Mouse (Mus musculus): ENCODE data around the gene D17Wsu92e. TPM values are rescaled to one million over a fixed set of nuclear protein-coding genes. Genes with fewer than 3 reads are reported as not detected.

The D17Wsu92e gene
- polyA plus RNA-seq, 1 experiment from 2014 or later: 10.9 TPM

GRCm38 (mm10) chr17:27810569-27811331, 9.7 kb downstream of the D17Wsu92e start:
- WGBS: 90% methylated on average over 16 of the region's 16 CpGs
- Histone ChIP-seq H3K27me3 (ENCODE audit: control insufficient read depth, insufficient read depth, low read length) (no peaks in the 10 kb centered on the region), H3K9ac (ENCODE audit: low read length) (no peak overlapping the region), H3K4me2 (no peak overlapping the region), H3K27ac (ENCODE audit: low read depth, low read length) (no peak overlapping the region), H3K4me1 (ENCODE audit: control insufficient read depth, insufficient read depth, low read length) (no peaks in the 10 kb centered on the region), H3K9me3 (ENCODE audit: control insufficient read depth, low read length) (no peaks in the 10 kb centered on the region), H3K36me3 (ENCODE audit: control insufficient read depth, insufficient read depth, low read length) (no peaks in the 10 kb centered on the region), H3K4me3 (ENCODE audit: low read depth, low read length) (no peak overlapping the region)
- peak; percentile 41 for DNase-seq (ENCODE audit: low spot score, missing footprints)
- ATAC-seq (ENCODE audit: low FRiP score): no peak

DNA sequence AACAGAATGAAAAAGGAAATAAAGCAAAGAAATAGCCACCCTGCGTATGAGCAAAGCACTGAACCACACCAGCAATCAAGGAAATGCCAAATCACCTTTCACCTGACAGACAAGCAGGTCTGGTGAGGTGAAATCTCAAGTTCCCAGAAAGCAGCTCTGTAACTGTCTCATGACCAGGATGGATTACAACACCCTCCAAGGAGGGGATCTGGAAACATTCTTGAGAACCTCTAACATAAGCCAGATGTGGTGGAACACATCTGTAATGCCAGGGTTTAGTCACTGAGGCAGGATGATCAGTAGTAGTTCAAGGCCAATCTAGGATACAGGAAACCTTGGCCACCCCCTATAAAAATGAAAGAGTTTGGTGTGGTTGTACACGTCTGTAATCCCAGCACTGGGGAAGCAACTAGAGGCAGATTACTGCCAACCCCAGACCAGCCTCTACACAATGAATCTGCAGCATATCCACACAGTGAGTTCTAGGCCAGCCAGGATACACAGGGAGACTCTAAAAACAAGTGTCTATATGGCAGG, 12.8 kb downstream of the D17Wsu92e start:
- DNase-seq (ENCODE audit: low spot score, missing footprints) (no peak), ATAC-seq (ENCODE audit: low FRiP score) (no peak)
- Histone ChIP-seq H3K4me3 (ENCODE audit: low read depth, low read length) (no peak overlapping the region), H3K27me3 (ENCODE audit: control insufficient read depth, insufficient read depth, low read length) (no peaks in the 10 kb centered on the region), H3K9ac (ENCODE audit: low read length) (no peak overlapping the region), H3K36me3 (ENCODE audit: control insufficient read depth, insufficient read depth, low read length) (no peaks in the 10 kb centered on the region), H3K9me3 (ENCODE audit: control insufficient read depth, low read length) (no peaks in the 10 kb centered on the region), H3K4me2 (no peak overlapping the region), H3K27ac (ENCODE audit: low read depth, low read length) (no peak overlapping the region), H3K4me1 (ENCODE audit: control insufficient read depth, insufficient read depth, low read length) (no peaks in the 10 kb centered on the region)
- WGBS: 81% methylated on average over 2 of the region's 2 CpGs

GRCm38 (mm10) chr17:27804803-27805770, 15.4 kb downstream of the D17Wsu92e start:
- Histone ChIP-seq H3K4me1 (ENCODE audit: control insufficient read depth, insufficient read depth, low read length) (no peaks in the 10 kb centered on the region), H3K4me3 (ENCODE audit: low read depth, low read length) (no peak overlapping the region), H3K27ac (ENCODE audit: low read depth, low read length) (no peak overlapping the region), H3K27me3 (ENCODE audit: control insufficient read depth, insufficient read depth, low read length) (no peaks in the 10 kb centered on the region), H3K4me2 (no peak overlapping the region), H3K9me3 (ENCODE audit: control insufficient read depth, low read length) (no peaks in the 10 kb centered on the region), H3K36me3 (ENCODE audit: control insufficient read depth, insufficient read depth, low read length) (no peaks in the 10 kb centered on the region), H3K9ac (ENCODE audit: low read length) (no peak overlapping the region)
- peak; percentile 60 for DNase-seq (ENCODE audit: low spot score, missing footprints)
- 85% methylated on average over 10 of the region's 10 CpGs for WGBS
- ATAC-seq (ENCODE audit: low FRiP score): no peak

DNA sequence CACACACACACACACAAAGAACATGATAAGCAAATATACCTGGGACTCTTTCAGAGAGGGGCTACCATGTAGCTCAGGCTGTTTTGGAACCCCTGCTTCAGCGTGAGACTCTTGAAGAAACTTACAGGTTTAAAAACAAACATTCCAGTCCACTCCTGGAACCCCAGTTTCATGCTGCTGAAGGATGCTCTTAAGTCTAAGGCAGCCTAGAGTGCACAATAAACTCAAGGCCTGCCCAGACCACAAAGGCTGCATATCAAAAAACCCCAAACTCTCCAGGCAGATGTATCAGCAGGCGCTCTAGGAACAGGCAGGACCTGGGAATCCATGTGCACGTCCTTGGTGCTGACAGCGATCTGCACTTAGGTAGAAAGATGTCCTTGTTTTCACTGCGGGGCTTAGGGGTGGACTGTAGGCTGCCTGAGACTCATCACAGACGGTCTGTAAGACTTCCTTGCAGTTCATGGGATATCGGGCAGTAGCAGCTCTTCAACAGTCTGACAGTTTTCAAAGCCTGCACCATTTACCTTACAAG, 16.2 kb downstream of the D17Wsu92e start:
- Histone ChIP-seq H3K27me3 (ENCODE audit: control insufficient read depth, insufficient read depth, low read length) (no peaks in the 10 kb centered on the region), H3K4me1 (ENCODE audit: control insufficient read depth, insufficient read depth, low read length) (no peaks in the 10 kb centered on the region), H3K9me3 (ENCODE audit: control insufficient read depth, low read length) (no peaks in the 10 kb centered on the region), H3K36me3 (ENCODE audit: control insufficient read depth, insufficient read depth, low read length) (no peaks in the 10 kb centered on the region), H3K4me3 (ENCODE audit: low read depth, low read length) (no peak overlapping the region), H3K4me2 (no peak overlapping the region), H3K9ac (ENCODE audit: low read length) (no peak overlapping the region), H3K27ac (ENCODE audit: low read depth, low read length) (no peak overlapping the region)
- 82% methylated on average over 7 of the region's 7 CpGs for WGBS
- no peak for ATAC-seq (ENCODE audit: low FRiP score)
- DNase-seq (ENCODE audit: low spot score, missing footprints): peak; percentile 69

GRCm38 (mm10) chr17:27803752-27804151, 16.7 kb downstream of the D17Wsu92e start:
- Histone ChIP-seq H3K36me3 (ENCODE audit: control insufficient read depth, insufficient read depth, low read length) (no peaks in the 10 kb centered on the region), H3K9me3 (ENCODE audit: control insufficient read depth, low read length) (no peaks in the 10 kb centered on the region), H3K4me1 (ENCODE audit: control insufficient read depth, insufficient read depth, low read length) (no peaks in the 10 kb centered on the region), H3K27me3 (ENCODE audit: control insufficient read depth, insufficient read depth, low read length) (no peaks in the 10 kb centered on the region), H3K4me2 (no peak overlapping the region), H3K9ac (ENCODE audit: low read length) (no peak overlapping the region), H3K4me3 (ENCODE audit: low read depth, low read length) (no peak overlapping the region), H3K27ac (ENCODE audit: low read depth, low read length) (no peak overlapping the region)
- WGBS: 75% methylated on average over 4 of the region's 4 CpGs
- ATAC-seq (ENCODE audit: low FRiP score) (no peak), DNase-seq (ENCODE audit: low spot score, missing footprints) (no peak)

- Histone ChIP-seq H3K27me3 (ENCODE audit: control insufficient read depth, insufficient read depth, low read length) (no peaks in the 10 kb centered on the region), H3K36me3 (ENCODE audit: control insufficient read depth, insufficient read depth, low read length) (no peaks in the 10 kb centered on the region), H3K4me3 (ENCODE audit: low read depth, low read length) (no peak overlapping the region), H3K9me3 (ENCODE audit: control insufficient read depth, low read length) (no peaks in the 10 kb centered on the region), H3K9ac (ENCODE audit: low read length) (no peak overlapping the region), H3K4me2 (no peak overlapping the region), H3K27ac (ENCODE audit: low read depth, low read length) (no peak overlapping the region), H3K4me1 (ENCODE audit: control insufficient read depth, insufficient read depth, low read length) (peaks cover 21% of the 10 kb centered on the region)
- DNase-seq (ENCODE audit: low spot score, missing footprints): peak; percentile 83
- WGBS: 89% methylated on average over 9 of the region's 9 CpGs
- no peak for ATAC-seq (ENCODE audit: low FRiP score)
Observed at GRCm38 (mm10) chr17:27800710-27801648, 19.5 kb downstream of the D17Wsu92e start.

DNA sequence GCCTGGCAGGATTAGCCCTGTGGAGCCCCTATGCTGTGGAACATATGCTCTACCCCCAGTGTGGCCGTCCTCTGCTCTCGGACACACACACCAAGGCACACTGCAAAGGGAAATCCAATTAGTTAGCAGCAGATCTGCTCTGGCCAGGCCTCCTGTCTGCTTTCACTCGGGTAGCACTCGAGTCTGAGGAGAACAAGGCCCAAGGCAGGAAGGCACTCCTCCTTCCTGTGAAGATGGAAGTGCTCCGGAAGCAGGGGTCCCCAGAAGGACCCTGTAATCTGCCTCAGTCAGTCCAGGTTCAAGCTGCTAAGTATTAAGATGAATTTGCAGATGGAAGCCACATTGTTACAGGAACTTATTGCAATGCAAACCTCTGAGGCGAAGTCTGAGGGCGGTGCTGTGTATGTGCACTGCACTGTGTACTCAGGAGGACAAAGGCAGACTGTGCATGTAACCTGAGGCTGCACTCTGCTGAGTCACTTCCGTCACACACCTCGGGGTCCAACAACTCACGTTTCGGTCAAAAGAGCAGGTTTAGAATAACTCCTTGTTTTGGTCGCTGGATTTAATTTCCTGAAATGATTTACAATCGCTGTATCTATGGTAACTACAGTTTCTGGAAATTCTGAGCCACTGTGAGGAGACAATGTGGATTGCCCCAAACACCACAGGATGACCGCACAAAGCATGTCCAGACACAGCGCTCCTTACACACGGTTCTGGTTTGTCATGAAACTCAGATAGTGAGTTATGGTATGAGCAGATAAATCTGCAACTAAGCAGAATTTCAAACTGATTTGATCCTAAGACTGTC, 20.5 kb downstream of the D17Wsu92e start:
- Histone ChIP-seq H3K4me3 (ENCODE audit: low read depth, low read length) (no peak overlapping the region), H3K9me3 (ENCODE audit: control insufficient read depth, low read length) (no peaks in the 10 kb centered on the region), H3K4me1 (ENCODE audit: control insufficient read depth, insufficient read depth, low read length) (peaks cover 21% of the 10 kb centered on the region), H3K27ac (ENCODE audit: low read depth, low read length) (peak overlapping the region; percentile 64), H3K27me3 (ENCODE audit: control insufficient read depth, insufficient read depth, low read length) (no peaks in the 10 kb centered on the region), H3K9ac (ENCODE audit: low read length) (no peak overlapping the region), H3K36me3 (ENCODE audit: control insufficient read depth, insufficient read depth, low read length) (no peaks in the 10 kb centered on the region), H3K4me2 (no peak overlapping the region)
- 63% methylated on average over 16 of the region's 16 CpGs for WGBS
- DNase-seq (ENCODE audit: low spot score, missing footprints) (peak; percentile 84), ATAC-seq (ENCODE audit: low FRiP score) (no peak)

All from midbrain, embryonic 11.5 days (tissue).